Mouse (Mus musculus): Measurements from ENCODE around the gene Edf1. TPM values are rescaled to one million over a fixed set of nuclear protein-coding genes. Genes with fewer than 3 reads are reported as not detected.

The Edf1 gene
- polyA plus RNA-seq, 1 experiment from 2014 or later = 356 TPM

DNA sequence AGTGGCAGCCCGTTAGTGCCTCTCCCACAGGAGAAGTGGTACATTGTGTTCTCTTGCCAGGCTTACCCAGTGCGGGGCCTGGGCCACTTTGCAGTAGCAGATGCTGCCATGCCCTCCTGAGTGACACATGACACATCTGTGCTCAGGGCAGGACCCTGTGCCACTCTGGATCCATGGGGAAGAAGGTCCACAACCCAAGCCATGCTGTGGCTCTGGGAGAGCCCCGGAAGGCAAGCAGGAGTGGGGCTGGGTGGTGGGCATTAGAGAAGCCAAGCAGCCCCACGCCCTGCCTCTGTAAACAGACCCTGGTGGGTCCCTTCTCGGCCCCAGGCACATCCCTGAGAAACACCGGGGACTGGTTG is 25.5 kb downstream of the Edf1 start:
- H3K9ac ChIP-seq (ENCODE audit: low read depth, low read length) = no peak overlapping the region

GRCm38 (mm10) chr2:25583571-25583970 is 25.9 kb downstream of the Edf1 start:
- Histone ChIP-seq H3K4me2 (no peak overlapping the region), H3K4me3 (ENCODE audit: low read depth, low read length) (no peak overlapping the region), H3K27ac (ENCODE audit: low read depth, low read length) (no peak overlapping the region), H3K36me3 (ENCODE audit: control insufficient read depth, insufficient read depth, low read length) (peaks cover 13% of the 10 kb centered on the region), H3K27me3 (ENCODE audit: control insufficient read depth, insufficient read depth, low read length) (peaks cover 24% of the 10 kb centered on the region), H3K4me1 (ENCODE audit: control insufficient read depth, insufficient read depth, low read length) (peaks cover 26% of the 10 kb centered on the region), H3K9ac (ENCODE audit: low read depth, low read length) (no peak overlapping the region), H3K9me3 (replicated peaks; ENCODE audit: control insufficient read depth, low read length) (no peaks in the 10 kb centered on the region)
- ATAC-seq (replicated peaks; ENCODE audit: insufficient number of reproducible peaks, low FRiP score, low TSS enrichment) = no peak
- WGBS (ENCODE audit: insufficient replicate concordance) = 66% methylated on average over 4 of the region's 4 CpGs

More for the DNA sequence above, 25.5 kb downstream of the Edf1 start:
- peaks cover 13% of the 10 kb centered on the region for H3K36me3 ChIP-seq (ENCODE audit: control insufficient read depth, insufficient read depth, low read length)
- no peaks in the 10 kb centered on the region for H3K9me3 ChIP-seq (replicated peaks; ENCODE audit: control insufficient read depth, low read length)
- H3K4me3 ChIP-seq (ENCODE audit: low read depth, low read length) = no peak overlapping the region
- H3K27ac ChIP-seq (ENCODE audit: low read depth, low read length) = no peak overlapping the region
- peaks cover 28% of the 10 kb centered on the region for H3K27me3 ChIP-seq (ENCODE audit: control insufficient read depth, insufficient read depth, low read length)
- 87% methylated on average over 6 of the region's 6 CpGs for WGBS (ENCODE audit: insufficient replicate concordance)
- peaks cover 31% of the 10 kb centered on the region for H3K4me1 ChIP-seq (ENCODE audit: control insufficient read depth, insufficient read depth, low read length)
- no peak for ATAC-seq (replicated peaks; ENCODE audit: insufficient number of reproducible peaks, low FRiP score, low TSS enrichment)
- no peak overlapping the region for H3K4me2 ChIP-seq

DNA sequence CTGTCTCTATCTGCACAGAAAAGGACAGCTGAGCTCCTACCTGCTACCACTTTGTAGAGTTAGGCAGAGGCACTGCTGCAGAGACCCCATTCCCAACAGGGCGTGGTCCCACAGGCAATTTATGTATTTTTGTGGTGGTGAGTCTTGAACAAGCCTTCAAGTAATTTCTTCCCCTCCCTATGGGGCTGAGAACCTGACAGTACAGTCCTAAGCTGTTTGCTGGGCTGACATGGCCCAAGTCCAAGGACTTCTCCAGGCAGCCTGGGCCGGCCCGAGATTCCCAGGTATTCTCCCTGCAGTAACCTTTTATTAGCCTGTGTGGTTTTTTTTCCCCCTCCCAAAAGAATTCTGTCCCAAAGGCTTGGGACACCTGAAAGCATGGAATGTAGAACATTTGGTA is 26.5 kb downstream of the Edf1 start:
- Histone ChIP-seq H3K27ac (ENCODE audit: low read depth, low read length) (no peak overlapping the region), H3K27me3 (ENCODE audit: control insufficient read depth, insufficient read depth, low read length) (peaks cover 18% of the 10 kb centered on the region), H3K4me3 (ENCODE audit: low read depth, low read length) (no peak overlapping the region), H3K9me3 (replicated peaks; ENCODE audit: control insufficient read depth, low read length) (no peaks in the 10 kb centered on the region), H3K9ac (ENCODE audit: low read depth, low read length) (no peak overlapping the region), H3K4me1 (ENCODE audit: control insufficient read depth, insufficient read depth, low read length) (peaks cover 22% of the 10 kb centered on the region), H3K36me3 (ENCODE audit: control insufficient read depth, insufficient read depth, low read length) (peaks cover 13% of the 10 kb centered on the region), H3K4me2 (no peak overlapping the region)
- ATAC-seq (replicated peaks; ENCODE audit: insufficient number of reproducible peaks, low FRiP score, low TSS enrichment) = no peak
- 92% methylated on average over 3 of the region's 3 CpGs for WGBS (ENCODE audit: insufficient replicate concordance)

DNA sequence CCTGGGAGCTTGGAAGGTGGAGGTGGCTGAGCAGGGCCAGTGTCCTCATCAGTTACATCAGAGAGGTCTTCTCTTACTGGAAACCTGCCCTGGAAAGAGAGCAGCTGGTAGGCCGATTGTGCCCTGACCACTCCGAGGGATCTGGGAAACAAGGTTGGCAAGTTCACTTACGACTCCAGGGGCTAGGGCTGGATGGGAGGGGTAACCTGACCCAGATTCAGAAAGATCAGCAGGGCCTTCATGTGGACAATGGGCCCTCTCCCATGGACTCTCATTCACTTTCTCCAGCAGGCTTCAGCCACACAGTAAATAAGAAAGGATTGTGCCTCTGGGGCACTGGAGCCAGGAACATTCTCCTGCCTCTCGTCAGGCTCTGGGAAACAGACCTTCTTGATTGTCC is 27.2 kb downstream of the Edf1 start:
- Histone ChIP-seq H3K4me2 (no peak overlapping the region), H3K27me3 (ENCODE audit: control insufficient read depth, insufficient read depth, low read length) (peaks cover 11% of the 10 kb centered on the region), H3K9me3 (replicated peaks; ENCODE audit: control insufficient read depth, low read length) (no peaks in the 10 kb centered on the region), H3K9ac (ENCODE audit: low read depth, low read length) (no peak overlapping the region), H3K4me3 (ENCODE audit: low read depth, low read length) (no peak overlapping the region), H3K27ac (ENCODE audit: low read depth, low read length) (no peak overlapping the region), H3K36me3 (ENCODE audit: control insufficient read depth, insufficient read depth, low read length) (peaks cover 13% of the 10 kb centered on the region), H3K4me1 (ENCODE audit: control insufficient read depth, insufficient read depth, low read length) (peaks cover 17% of the 10 kb centered on the region)
- WGBS (ENCODE audit: insufficient replicate concordance) = 88% methylated on average over 4 of the region's 4 CpGs
- ATAC-seq (replicated peaks; ENCODE audit: insufficient number of reproducible peaks, low FRiP score, low TSS enrichment) = no peak

DNA sequence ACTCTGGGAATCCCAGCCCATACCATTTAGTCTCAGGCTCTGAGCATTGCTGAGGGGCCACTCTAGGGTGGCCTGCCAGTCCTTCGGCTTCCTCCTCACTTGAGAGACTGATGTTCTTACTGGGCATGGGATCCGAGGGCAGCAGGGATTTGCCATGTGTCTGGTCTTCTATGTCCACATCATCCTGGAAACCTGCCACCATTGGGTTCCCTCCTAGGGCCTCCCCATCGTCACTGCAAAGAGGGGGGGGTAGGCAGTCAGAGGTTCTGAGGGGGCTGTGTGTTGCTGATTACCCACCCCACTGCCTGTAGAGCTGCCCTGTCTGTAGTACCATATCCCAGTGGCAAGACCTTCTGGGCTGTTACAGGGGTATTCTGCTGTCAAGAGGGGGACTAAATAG is 28.0 kb downstream of the Edf1 start:
- H3K4me2 ChIP-seq = no peak overlapping the region
- peaks cover 14% of the 10 kb centered on the region for H3K4me1 ChIP-seq (ENCODE audit: control insufficient read depth, insufficient read depth, low read length)
- no peak for ATAC-seq (replicated peaks; ENCODE audit: insufficient number of reproducible peaks, low FRiP score, low TSS enrichment)
- H3K9ac ChIP-seq (ENCODE audit: low read depth, low read length) = no peak overlapping the region
- no peak overlapping the region for H3K4me3 ChIP-seq (ENCODE audit: low read depth, low read length)
- H3K27me3 ChIP-seq (ENCODE audit: control insufficient read depth, insufficient read depth, low read length) = peaks cover 3% of the 10 kb centered on the region
- WGBS (ENCODE audit: insufficient replicate concordance) = 95% methylated on average over 3 of the region's 3 CpGs
- no peaks in the 10 kb centered on the region for H3K9me3 ChIP-seq (replicated peaks; ENCODE audit: control insufficient read depth, low read length)
- no peak overlapping the region for H3K27ac ChIP-seq (ENCODE audit: low read depth, low read length)
- H3K36me3 ChIP-seq (ENCODE audit: control insufficient read depth, insufficient read depth, low read length) = peaks cover 20% of the 10 kb centered on the region

DNA sequence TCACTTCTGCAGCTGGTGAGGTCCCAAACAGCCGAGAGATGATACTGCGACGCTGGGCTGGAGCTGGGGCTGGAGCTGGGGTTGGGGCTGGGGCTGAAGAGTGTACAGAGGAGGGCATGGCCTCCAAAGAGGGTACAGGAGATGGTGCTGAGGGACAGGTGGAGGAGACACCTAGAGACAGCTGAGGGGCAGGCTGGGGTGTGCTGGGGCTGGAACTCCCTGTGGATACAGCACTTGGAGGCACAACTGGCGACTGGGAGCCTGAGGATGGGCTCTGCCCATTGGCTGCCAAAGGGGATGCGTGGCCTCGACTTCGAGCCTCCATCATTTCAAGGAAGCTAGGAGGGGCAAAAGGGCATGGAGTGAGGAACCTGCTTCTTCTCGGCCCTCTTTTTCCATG is 29.6 kb downstream of the Edf1 start:
- Histone ChIP-seq H3K36me3 (ENCODE audit: control insufficient read depth, insufficient read depth, low read length) (peaks cover 29% of the 10 kb centered on the region), H3K27me3 (ENCODE audit: control insufficient read depth, insufficient read depth, low read length) (no peaks in the 10 kb centered on the region), H3K9ac (ENCODE audit: low read depth, low read length) (no peak overlapping the region), H3K4me3 (ENCODE audit: low read depth, low read length) (no peak overlapping the region), H3K4me1 (ENCODE audit: control insufficient read depth, insufficient read depth, low read length) (peaks cover 5% of the 10 kb centered on the region), H3K27ac (ENCODE audit: low read depth, low read length) (no peak overlapping the region), H3K9me3 (replicated peaks; ENCODE audit: control insufficient read depth, low read length) (no peaks in the 10 kb centered on the region), H3K4me2 (no peak overlapping the region)
- no peak for ATAC-seq (replicated peaks; ENCODE audit: insufficient number of reproducible peaks, low FRiP score, low TSS enrichment)
- 83% methylated on average over 8 of the region's 8 CpGs for WGBS (ENCODE audit: insufficient replicate concordance)

DNA sequence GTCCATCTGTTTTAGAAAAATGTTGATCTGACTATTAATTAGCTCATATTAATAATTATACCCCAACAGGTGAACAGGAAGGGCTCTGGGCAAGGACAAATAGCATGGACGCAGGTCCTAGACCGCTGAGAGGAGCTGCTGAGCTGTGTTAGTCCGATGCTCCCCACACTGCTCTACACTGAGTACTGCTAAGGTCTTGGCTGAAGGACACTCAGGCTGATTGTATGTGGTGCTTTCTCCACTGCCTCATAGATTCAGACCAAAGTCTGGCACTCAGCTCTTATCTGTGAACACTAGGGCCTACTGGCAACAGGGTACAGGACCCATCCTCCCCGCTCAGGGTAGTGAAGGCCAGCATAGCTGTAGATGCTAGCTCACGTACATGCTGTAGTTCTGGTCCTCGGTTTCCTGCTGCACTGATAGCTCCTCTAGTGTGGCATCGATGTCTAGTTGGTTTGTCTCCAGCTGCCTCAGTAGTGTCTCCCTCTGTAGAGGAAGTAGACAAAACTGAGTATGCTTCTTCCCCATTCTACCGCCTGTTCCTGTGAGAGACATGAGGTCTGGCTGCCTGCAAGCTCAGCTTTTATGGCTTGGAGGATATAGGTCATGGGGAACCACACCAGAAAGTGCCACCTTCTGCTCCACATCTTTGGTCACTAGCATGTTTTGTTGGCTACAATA is 30.7 kb downstream of the Edf1 start:
- Histone ChIP-seq H3K4me2 (no peak overlapping the region), H3K36me3 (ENCODE audit: control insufficient read depth, insufficient read depth, low read length) (peaks cover 39% of the 10 kb centered on the region), H3K4me3 (ENCODE audit: low read depth, low read length) (no peak overlapping the region), H3K9me3 (replicated peaks; ENCODE audit: control insufficient read depth, low read length) (no peaks in the 10 kb centered on the region), H3K27me3 (ENCODE audit: control insufficient read depth, insufficient read depth, low read length) (no peaks in the 10 kb centered on the region), H3K27ac (ENCODE audit: low read depth, low read length) (no peak overlapping the region), H3K4me1 (ENCODE audit: control insufficient read depth, insufficient read depth, low read length) (no peaks in the 10 kb centered on the region), H3K9ac (ENCODE audit: low read depth, low read length) (no peak overlapping the region)
- 88% methylated on average over 8 of the region's 8 CpGs for WGBS (ENCODE audit: insufficient replicate concordance)
- no peak for ATAC-seq (replicated peaks; ENCODE audit: insufficient number of reproducible peaks, low FRiP score, low TSS enrichment)

GRCm38 (mm10) chr2:25591863-25592262 is 34.2 kb downstream of the Edf1 start:
- no peak for ATAC-seq (replicated peaks; ENCODE audit: insufficient number of reproducible peaks, low FRiP score, low TSS enrichment)
- H3K36me3 ChIP-seq (ENCODE audit: control insufficient read depth, insufficient read depth, low read length) = peaks cover 46% of the 10 kb centered on the region

More at GRCm38 (mm10) chr2:25591863-25592262, 34.2 kb downstream of the Edf1 start:
- Histone ChIP-seq H3K4me3 (ENCODE audit: low read depth, low read length) (no peak overlapping the region), H3K4me1 (ENCODE audit: control insufficient read depth, insufficient read depth, low read length) (no peaks in the 10 kb centered on the region), H3K9me3 (replicated peaks; ENCODE audit: control insufficient read depth, low read length) (no peaks in the 10 kb centered on the region), H3K9ac (ENCODE audit: low read depth, low read length) (no peak overlapping the region), H3K27me3 (ENCODE audit: control insufficient read depth, insufficient read depth, low read length) (no peaks in the 10 kb centered on the region), H3K4me2 (no peak overlapping the region), H3K27ac (ENCODE audit: low read depth, low read length) (no peak overlapping the region)
- WGBS (ENCODE audit: insufficient replicate concordance) = 85% methylated on average over 2 of the region's 2 CpGs

Data from heart, embryonic 11.5 days (tissue).